ENCODE assay signal across 8 mouse cellular contexts in genomic region chr10:86301117-86301490, GRCm38 (mm10). TPM values are rescaled to one million over a fixed set of nuclear protein-coding genes. Genes with fewer than 3 reads are reported as not detected.
DNase-seq lines count a peak whose midpoint lies in the region; ATAC-seq and TF ChIP-seq lines count a peak whose summit lies in the region.

No protein-coding gene starts in this region.

- H3K4me1 ChIP-seq in megakaryocyte, embryonic 14.5 days: peaks cover 79% of the 10 kb centered on the region
- peaks cover 32% of the 10 kb centered on the region for H3K4me1 ChIP-seq in limb, embryonic 14.5 days (ENCODE audit: control insufficient read depth, insufficient read depth, low read length)
- H3K4me1 ChIP-seq in stomach, embryonic 16.5 days (ENCODE audit: control insufficient read depth, insufficient read depth, low read length): peaks cover 18% of the 10 kb centered on the region

- H3K27ac ChIP-seq in limb, embryonic 14.5 days (replicated peaks; ENCODE audit: low read depth, low read length): peak overlapping the region; percentile 78
- peak overlapping the region; percentile 53 for H3K27ac ChIP-seq in stomach, embryonic 16.5 days (ENCODE audit: low read length)

- H3K36me3 ChIP-seq in megakaryocyte, embryonic 14.5 days (replicated peaks; ENCODE audit: low read length): peaks cover 7% of the 10 kb centered on the region
- peaks cover 8% of the 10 kb centered on the region; the same call in 1 of the 2 replicates for H3K36me3 ChIP-seq in limb, embryonic 14.5 days (ENCODE audit: control insufficient read depth, insufficient read depth, low read length)
- H3K36me3 ChIP-seq in stomach, embryonic 16.5 days (ENCODE audit: control insufficient read depth, insufficient read depth, low read length): no peaks in the 10 kb centered on the region

- ATAC-seq in megakaryocyte, adult 5-6 weeks (ENCODE audit: poor library complexity, severe bottlenecking): no peak
- ATAC-seq in limb, embryonic 14.5 days (ENCODE audit: low FRiP score, low read depth): no peak
- no peak for ATAC-seq in stomach, embryonic 16.5 days (ENCODE audit: insufficient read depth, low FRiP score)
- ATAC-seq in activated CD4-positive, CD25-positive, alpha-beta regulatory T cell, adult 4 months: no peak

- WGBS in limb, embryonic 14.5 days: 1% methylated on average over 10 of the region's 10 CpGs
- 0% methylated on average over 10 of the region's 10 CpGs for WGBS in stomach, embryonic 16.5 days

- peaks cover 39% of the 10 kb centered on the region for H3K27me3 ChIP-seq in megakaryocyte, embryonic 14.5 days (replicated peaks)
- H3K27me3 ChIP-seq in limb, embryonic 14.5 days (ENCODE audit: control insufficient read depth, insufficient read depth, low read length): no peaks in the 10 kb centered on the region
- H3K27me3 ChIP-seq in stomach, embryonic 16.5 days (ENCODE audit: control insufficient read depth, insufficient read depth, low read length): 0 out of 2 replicates have a peak, but pooled peaks cover 5% of the 10 kb centered on the region

- no peak for TF ChIP-seq POLR2A in limb, embryonic 14.5 days (IDR thresholded peaks at IDR 0.05; ENCODE audit: borderline replicate concordance, extremely low read depth, insufficient read depth, insufficient read length)

- H3K9me3 ChIP-seq in megakaryocyte, embryonic 14.5 days: no peaks in the 10 kb centered on the region
- no peaks in the 10 kb centered on the region for H3K9me3 ChIP-seq in limb, embryonic 14.5 days (ENCODE audit: control insufficient read depth, low read length)
- H3K9me3 ChIP-seq in stomach, embryonic 16.5 days (replicated peaks; ENCODE audit: control insufficient read depth, low read length): no peaks in the 10 kb centered on the region

- peak overlapping the region; percentile 95 for H3K4me3 ChIP-seq in megakaryocyte, embryonic 14.5 days (replicated peaks)
- H3K4me3 ChIP-seq in limb, embryonic 14.5 days (replicated peaks; ENCODE audit: low read length): peak overlapping the region; percentile 56
- peak overlapping the region; percentile 68 for H3K4me3 ChIP-seq in stomach, embryonic 16.5 days (replicated peaks; ENCODE audit: low read length)

- H3K9ac ChIP-seq in limb, embryonic 14.5 days (ENCODE audit: low read depth, low read length, severe bottlenecking): peak overlapping the region; percentile 76
- peak overlapping the region; percentile 81 for H3K9ac ChIP-seq in stomach, embryonic 16.5 days (ENCODE audit: low read length)

- DNase-seq in adrenal gland, adult 2 months: peak; percentile 76
- DNase-seq in adrenal gland, postnatal 4 days (ENCODE audit: low spot score in 2 of 2): no peak
- DNase-seq in limb, embryonic 14.5 days (ENCODE audit: low spot score): no peak
- no peak for DNase-seq in Muller cell, postnatal 12 days (ENCODE audit: inconsistent ontology term)

- H3K4me2 ChIP-seq in limb, embryonic 14.5 days (replicated peaks; ENCODE audit: low read depth, low read length, severe bottlenecking): peak overlapping the region; percentile 68
- peak overlapping the region; percentile 71 for H3K4me2 ChIP-seq in stomach, embryonic 16.5 days (ENCODE audit: low read depth, low read length)

RNA-seq across cellular contexts. Expression of gene Timp3, which starts 0.9 kb away (rescaled TPM):
- total RNA-seq in adrenal gland, adult 2 months (2021): 100 to 1,000 TPM; 424 to 599 TPM
- 590 and 604 TPM in 2 replicates for polyA plus RNA-seq in adrenal gland, adult 2 months (2012; rRNA removed)
- total RNA-seq in adrenal gland, postnatal 4 days (2021): 100 to 1,000 TPM; 314 to 316 TPM
- polyA plus RNA-seq in megakaryocyte, embryonic 14.5 days (2012; ENCODE audit: insufficient read depth, low replicate concordance): 18.9 and 27.4 TPM in 2 replicates
- 0.04 TPM in 1 of 2 replicates, not detected in the other for total RNA-seq in megakaryocyte, adult 5-6 weeks (2015)
- 0.08 and 0.44 TPM in 2 replicates for total RNA-seq in megakaryocyte, adult 5-6 weeks (2017)
- polyA plus RNA-seq in limb, embryonic 14.5 days (2012; rRNA removed): 57.4 and 73.3 TPM in 2 replicates
- 66.5 and 75.1 TPM in 2 replicates for polyA plus RNA-seq in limb, embryonic 14.5 days (2014; fragmentation: Nextera tagmentation; extraction: Ambion mirVana)
- 76.1 and 80.6 TPM in 2 replicates for polyA plus RNA-seq in stomach, embryonic 16.5 days (2015; fragmentation: Nextera tagmentation; extraction: Ambion mirVana)
- polyA plus RNA-seq in activated CD4-positive, CD25-positive, alpha-beta regulatory T cell, adult 4 months (2017; shearing (Covaris generic)): not detected

Comparison
In these comparisons a context has a peak if more than half of its experiments do, and no peak if none do; other contexts are left out.
1. RNA of gene Timp3, which starts 0.9 kb away (polyA plus RNA-seq): 590 to 604 TPM in adrenal gland, adult 2 months, 76.1 to 80.6 TPM in stomach, embryonic 16.5 days, 57.4 to 75.1 TPM in limb, embryonic 14.5 days and 18.9 to 27.4 TPM in megakaryocyte, embryonic 14.5 days; not detected in activated CD4-positive, CD25-positive, alpha-beta regulatory T cell, adult 4 months; every median in the first group is over 10 times any median in the second.
2. Peak in every context shown above with its lines, with median percentiles within 50 percentile points of each other: H3K4me3 ChIP-seq.